Mouse (Mus musculus): Measurements from ENCODE around the gene Gm43302. TPM values are rescaled to one million over a fixed set of nuclear protein-coding genes. Genes with fewer than 3 reads are reported as not detected.
"Not testable (repeated sequence)": the region's sequence is repeated elsewhere in the genome, so short reads cannot be mapped to it uniquely, and the experiment has no call there.

The Gm43302 gene
- total RNA-seq, 2 experiments from 2014 or later: 0.14 TPM; not detected in 1

- intact Hi-C loops (cut with DNase I); DNase-seq: not testable (repeated sequence)
Measured at GRCm38 (mm10) chr5:105200791-105201355, 92.6 kb downstream of the Gm43302 start.

GRCm38 (mm10) chr5:105199149-105199548 lies 94.3 kb downstream of the Gm43302 start:
- intact Hi-C loops (cut with DNase I); DNase-seq: not testable (repeated sequence)

GRCm38 (mm10) chr5:105197915-105198560 lies 95.5 kb downstream of the Gm43302 start:
- DNase-seq; intact Hi-C loops (cut with DNase I): not testable (repeated sequence)

- DNase-seq: peak; percentile 76
- intact Hi-C loops (cut with DNase I): not testable (repeated sequence)
Measured at GRCm38 (mm10) chr5:105196308-105196707, 97.2 kb downstream of the Gm43302 start.

GRCm38 (mm10) chr5:105192536-105192935 lies 101.0 kb downstream of the Gm43302 start:
- DNase-seq: not testable (repeated sequence)

GRCm38 (mm10) chr5:105181446-105181845 lies 112.0 kb downstream of the Gm43302 start:
- intact Hi-C loops (cut with DNase I): no loop called here

More at GRCm38 (mm10) chr5:105192536-105192935, 101.0 kb downstream of the Gm43302 start:
- intact Hi-C loops (cut with DNase I): not testable (repeated sequence)

More at GRCm38 (mm10) chr5:105181446-105181845, 112.0 kb downstream of the Gm43302 start:
- no peak for DNase-seq

Other genes starting within 250 kb of the Gm43302 start
- 1 to 10 TPM; 1.9 to 2.8 TPM for gene Gbp9, start 154.2 kb downstream of the Gm43302 start, total RNA-seq (2021)
- gene Gbp8, start 154.2 kb downstream of the Gm43302 start, total RNA-seq (2021): under 1 TPM; 0.22 to 0.34 TPM
- gene Gbp4, start 154.1 kb downstream of the Gm43302 start, total RNA-seq (2021): 1 to 10 TPM; 1.3 TPM
- gene Gbp10, start 54.2 kb downstream of the Gm43302 start, total RNA-seq (2021): not detected
- gene Gbp6, start within 50 bp of the Gm43302 start, total RNA-seq (2021): 1 to 10 TPM; 1.0 to 1.5 TPM
- 100 to 1,000 TPM; 105 to 108 TPM for gene Lrrc8b, start 122.1 kb upstream of the Gm43302 start, total RNA-seq (2021)
- gene Lrrc8c, start 225.7 kb upstream of the Gm43302 start, total RNA-seq (2021): 10 to 100 TPM; 24.3 to 27.2 TPM